Mouse (Mus musculus): ENCODE results near the gene Uhmk1. TPM values are rescaled to one million over a fixed set of nuclear protein-coding genes. Genes with fewer than 3 reads are reported as not detected.

The Uhmk1 gene
- polyA plus RNA-seq, 1 experiment: 18.3 TPM

DNA sequence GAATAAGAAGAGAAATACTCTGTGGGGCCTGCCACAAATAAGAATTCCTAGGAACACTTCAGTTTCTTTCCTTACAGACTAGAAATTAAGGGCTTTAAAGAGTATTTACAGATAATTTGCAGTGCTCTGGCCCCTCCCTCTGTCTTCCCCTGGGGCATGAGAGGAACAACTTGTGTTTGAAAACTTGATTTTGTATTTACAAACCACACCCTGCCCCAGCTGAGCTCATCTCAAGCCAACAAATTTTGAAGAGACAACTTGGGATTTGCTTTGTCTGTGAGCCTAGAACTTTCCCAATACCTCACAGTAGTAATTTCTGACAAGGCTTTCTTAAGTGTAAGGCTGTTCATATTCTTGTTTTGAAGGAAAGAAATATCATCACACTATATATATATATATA lies 32.5 kb downstream of the Uhmk1 start:
- TF ChIP-seq CTCF (IDR thresholded peaks at IDR 0.05; ENCODE audit: insufficient read depth, low read length): no peak
- TF ChIP-seq POLR2A (IDR thresholded peaks at IDR 0.05; ENCODE audit: borderline replicate concordance, extremely low read depth, low read depth, low read length): no peak
- no peaks in the 10 kb centered on the region for H3K4me1 ChIP-seq (ENCODE audit: control insufficient read depth, insufficient read depth, low read length)
- H3K4me3 ChIP-seq (replicated peaks; ENCODE audit: extremely low read depth, low read depth, low read length): no peak overlapping the region
- DNase-seq: no peak

DNA sequence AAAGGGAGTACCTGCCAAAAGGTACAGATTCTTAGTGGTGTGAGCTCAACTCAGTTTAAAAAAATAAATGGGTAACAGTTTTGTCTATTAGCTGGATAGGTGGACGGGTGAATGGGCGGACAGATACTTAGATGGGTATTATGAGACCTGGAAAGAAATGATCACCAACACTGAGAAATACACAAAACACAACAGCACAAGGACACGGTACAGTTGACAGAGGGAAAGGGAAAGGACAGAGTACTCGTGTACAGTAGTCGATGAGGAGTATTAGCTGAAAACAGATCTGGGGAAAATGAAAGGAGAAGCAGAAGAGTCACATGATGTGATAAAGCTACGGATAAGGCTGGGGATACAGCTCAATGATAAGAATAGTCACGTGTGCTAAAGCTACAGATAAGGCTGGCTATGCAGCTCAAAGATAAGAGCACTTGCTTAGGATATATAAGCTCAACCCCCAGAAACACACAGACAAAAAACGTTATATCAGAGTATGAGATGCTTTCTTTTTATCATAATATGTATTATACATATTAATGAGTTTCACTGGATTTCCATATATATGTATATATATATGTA lies 38.4 kb downstream of the Uhmk1 start:
- Histone ChIP-seq H3K4me1 (ENCODE audit: control insufficient read depth, insufficient read depth, low read length) (peaks cover 6% of the 10 kb centered on the region), H3K4me3 (replicated peaks; ENCODE audit: extremely low read depth, low read depth, low read length) (no peak overlapping the region)
- TF ChIP-seq POLR2A (IDR thresholded peaks at IDR 0.05; ENCODE audit: borderline replicate concordance, extremely low read depth, low read depth, low read length) (no peak), CTCF (IDR thresholded peaks at IDR 0.05; ENCODE audit: insufficient read depth, low read length) (no peak)
- WGBS: 69% methylated on average over 8 of the region's 8 CpGs
- DNase-seq: no peak

DNA sequence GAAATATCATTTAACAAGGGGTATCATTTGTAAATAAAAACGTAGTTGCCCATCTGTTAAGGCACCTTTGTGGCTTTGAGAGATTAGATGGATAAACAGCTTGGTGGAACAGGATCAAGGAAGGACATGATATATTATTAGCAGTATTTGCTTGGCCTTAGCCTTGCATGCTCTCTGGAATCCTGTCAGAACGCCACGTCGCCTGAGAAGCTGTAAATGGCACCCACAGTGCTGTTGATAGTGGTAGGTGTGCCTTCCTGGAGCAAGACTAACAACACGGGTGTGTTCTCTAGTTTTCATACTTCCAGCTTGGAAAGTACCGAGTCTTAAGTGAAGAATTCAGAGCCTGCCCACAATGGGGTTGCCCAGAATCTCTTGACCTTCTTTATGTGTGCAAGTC lies 39.3 kb downstream of the Uhmk1 start:
- Histone ChIP-seq H3K4me1 (ENCODE audit: control insufficient read depth, insufficient read depth, low read length) (peaks cover 6% of the 10 kb centered on the region), H3K4me3 (replicated peaks; ENCODE audit: extremely low read depth, low read depth, low read length) (no peak overlapping the region)
- DNase-seq: no peak
- TF ChIP-seq POLR2A (IDR thresholded peaks at IDR 0.05; ENCODE audit: borderline replicate concordance, extremely low read depth, low read depth, low read length) (no peak), CTCF (IDR thresholded peaks at IDR 0.05; ENCODE audit: insufficient read depth, low read length) (no peak)
- WGBS: 35% methylated on average over 6 of the region's 6 CpGs

DNA sequence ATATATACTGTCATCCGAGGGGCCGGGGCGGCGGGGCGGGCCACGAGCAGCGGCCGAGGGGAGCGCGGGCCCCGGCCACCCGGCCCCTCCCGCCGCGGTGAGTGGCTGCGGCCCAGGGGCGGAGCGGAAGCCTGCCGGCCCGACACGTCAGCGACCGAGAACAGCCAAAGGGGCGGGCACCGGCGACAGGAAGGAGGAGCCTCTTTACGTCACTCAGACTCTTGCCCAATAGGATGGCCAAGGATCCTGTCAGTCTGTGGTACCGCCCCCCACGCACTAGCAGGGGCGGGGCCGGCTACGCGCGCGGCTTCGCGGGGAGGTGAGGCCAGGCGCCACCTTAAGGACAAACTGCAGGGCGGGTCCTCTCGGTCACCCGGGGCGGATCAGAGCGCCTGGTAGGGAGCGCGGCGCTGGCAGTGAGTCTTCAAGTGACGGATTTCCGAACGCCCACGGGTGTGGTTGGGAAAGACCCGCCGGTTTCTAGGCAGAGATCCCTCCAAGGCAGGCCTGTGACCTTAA lies 40.3 kb downstream of the Uhmk1 start, which contains the start of gene Uap1:
Uap1 (minus strand) TSS at position 144 of the 519 bp plus-strand sequence.
- DNase-seq: peak; percentile 98
- Histone ChIP-seq H3K4me3 (replicated peaks; ENCODE audit: extremely low read depth, low read depth, low read length) (peak within 1 kb of the TSS; percentile 92), H3K4me1 (ENCODE audit: control insufficient read depth, insufficient read depth, low read length) (peaks cover 6% of the 10 kb centered on the region)
- WGBS: under 1% methylated on average over 52 of the region's 52 CpGs
- TF ChIP-seq CTCF (IDR thresholded peaks at IDR 0.05; ENCODE audit: insufficient read depth, low read length): no peak
- TF ChIP-seq POLR2A (IDR thresholded peaks at IDR 0.05; ENCODE audit: borderline replicate concordance, extremely low read depth, low read depth, low read length): peak; percentile 87

DNA sequence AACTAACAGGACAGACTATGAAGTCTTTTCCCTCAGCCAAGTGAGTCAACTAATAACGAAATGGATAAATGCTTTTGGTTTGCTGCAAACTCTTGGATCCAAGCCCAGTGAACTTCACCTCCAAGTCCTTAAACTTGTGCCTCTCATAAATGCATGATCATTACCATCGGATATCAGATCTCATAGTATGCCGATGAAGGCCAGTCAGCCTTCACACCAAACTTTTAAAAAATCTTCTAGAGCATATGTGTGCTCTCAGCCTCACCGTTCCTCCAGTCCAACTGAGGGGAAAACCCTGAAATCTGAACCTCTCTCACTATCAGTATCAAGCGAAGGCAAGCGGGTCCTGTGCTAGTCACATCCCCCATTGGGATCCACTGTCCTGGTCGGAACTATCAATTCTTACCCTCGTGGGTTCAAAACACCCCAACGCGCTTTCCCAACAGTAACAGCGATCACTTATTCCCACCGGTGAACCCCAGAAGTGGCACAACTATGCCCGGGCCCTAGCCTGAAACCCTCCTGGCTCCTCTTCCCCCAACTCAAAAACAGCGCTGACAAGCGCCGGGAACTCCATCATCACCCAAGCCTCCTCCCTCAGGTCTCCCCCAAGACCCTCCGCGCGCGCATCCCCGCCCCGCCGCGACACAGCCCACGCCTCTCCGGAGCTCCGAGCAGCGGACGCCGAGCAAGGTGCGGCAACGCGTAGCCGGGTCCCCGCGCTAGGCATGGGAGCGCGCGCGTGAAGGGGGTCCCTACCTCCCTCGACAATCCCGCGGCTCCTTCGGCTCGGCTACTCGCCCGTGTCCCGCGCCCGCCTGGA lies 41.0 kb downstream of the Uhmk1 start:
- H3K4me1 ChIP-seq (ENCODE audit: control insufficient read depth, insufficient read depth, low read length): peaks cover 6% of the 10 kb centered on the region
- TF ChIP-seq POLR2A (IDR thresholded peaks at IDR 0.05; ENCODE audit: borderline replicate concordance, extremely low read depth, low read depth, low read length): 0 out of 2 replicates have a peak, but pooled peaks have one; percentile 31
- no peak for TF ChIP-seq CTCF (IDR thresholded peaks at IDR 0.05; ENCODE audit: insufficient read depth, low read length)
- H3K4me3 ChIP-seq (replicated peaks; ENCODE audit: extremely low read depth, low read depth, low read length): peak overlapping the region; percentile 92
- DNase-seq: peak; percentile 58
- WGBS: under 1% methylated on average over 50 of the region's 50 CpGs

DNA sequence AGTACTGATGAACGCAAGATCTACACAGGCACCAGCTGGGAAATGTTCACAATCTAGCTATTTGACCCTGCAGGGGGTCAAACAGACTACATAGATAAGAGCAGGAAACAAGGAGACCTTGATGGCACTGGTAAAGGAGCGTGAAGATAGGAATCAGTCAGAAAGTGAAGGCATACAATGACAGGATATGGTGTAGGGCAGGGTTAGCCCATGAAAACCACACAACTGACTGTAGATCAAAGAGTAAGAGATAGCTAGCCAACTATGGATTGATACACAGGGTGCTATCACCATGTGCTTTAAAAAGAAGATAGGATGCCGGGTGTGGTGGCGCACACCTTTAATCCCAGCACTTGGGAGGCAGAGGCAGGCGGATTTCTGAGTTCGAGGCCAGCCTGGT lies 47.4 kb downstream of the Uhmk1 start:
- WGBS: 65% methylated on average over 6 of the region's 6 CpGs
- Histone ChIP-seq H3K4me1 (ENCODE audit: control insufficient read depth, insufficient read depth, low read length) (peaks cover 5% of the 10 kb centered on the region), H3K4me3 (replicated peaks; ENCODE audit: extremely low read depth, low read depth, low read length) (no peak overlapping the region)
- no peak for TF ChIP-seq POLR2A (IDR thresholded peaks at IDR 0.05; ENCODE audit: borderline replicate concordance, extremely low read depth, low read depth, low read length)
- DNase-seq: no peak

DNA sequence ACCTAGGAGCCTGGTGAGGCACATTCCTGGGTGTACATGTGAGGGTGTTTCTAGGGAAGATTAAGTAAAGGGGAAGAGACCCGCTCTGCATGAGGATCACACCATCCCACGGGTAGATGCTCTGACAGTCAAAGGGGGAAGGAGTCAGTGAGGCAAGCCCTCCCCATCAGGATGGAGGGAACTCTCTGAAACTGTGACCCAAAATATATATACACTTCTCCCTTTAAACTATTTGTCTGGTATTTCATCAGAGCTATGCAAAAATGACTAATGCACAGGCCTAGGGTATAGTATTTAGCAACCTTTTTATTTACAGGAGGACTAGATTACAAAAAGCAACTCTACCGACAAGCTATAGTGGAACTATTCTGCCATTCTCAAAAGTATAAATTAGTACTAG lies 50.3 kb downstream of the Uhmk1 start:
- WGBS: 77% methylated on average over 3 of the region's 3 CpGs
- no peak for DNase-seq
- peaks cover 14% of the 10 kb centered on the region for H3K4me1 ChIP-seq (ENCODE audit: control insufficient read depth, insufficient read depth, low read length)
- no peak overlapping the region for H3K4me3 ChIP-seq (replicated peaks; ENCODE audit: extremely low read depth, low read depth, low read length)
- no peak for TF ChIP-seq CTCF (IDR thresholded peaks at IDR 0.05; ENCODE audit: insufficient read depth, low read length)
- no peak for TF ChIP-seq POLR2A (IDR thresholded peaks at IDR 0.05; ENCODE audit: borderline replicate concordance, extremely low read depth, low read depth, low read length)

DNA sequence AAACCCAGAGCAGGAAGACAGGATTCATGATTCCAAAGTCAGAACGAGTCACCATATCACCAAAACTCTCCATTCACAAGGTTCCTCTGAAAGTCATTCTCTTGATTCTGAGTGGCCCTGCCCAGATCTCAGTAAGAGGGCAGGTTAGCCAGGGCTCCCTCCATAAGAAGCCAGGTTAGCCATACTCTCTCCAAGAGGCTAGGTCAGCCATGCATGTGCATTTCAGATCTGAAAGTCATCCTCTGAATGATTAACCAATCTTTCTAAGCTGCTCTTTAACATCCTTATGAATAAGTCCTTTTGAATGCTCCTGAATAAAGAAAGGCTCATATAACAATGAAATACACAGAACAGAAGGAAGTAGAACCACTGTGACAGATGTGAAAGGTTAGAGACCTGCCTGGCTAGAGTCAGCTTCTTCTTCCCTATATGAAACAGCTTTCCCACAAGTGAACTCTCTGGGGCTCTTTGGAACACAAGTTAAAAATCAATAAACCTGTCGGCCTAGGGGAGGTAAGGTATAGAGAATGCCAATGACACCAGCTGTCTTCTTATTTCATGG lies 51.1 kb downstream of the Uhmk1 start:
- DNase-seq: no peak
- whole genome bisulfite sequencing: 69% methylated on average over 2 of the region's 2 CpGs
- Histone ChIP-seq H3K4me1 (ENCODE audit: control insufficient read depth, insufficient read depth, low read length) (peaks cover 14% of the 10 kb centered on the region), H3K4me3 (replicated peaks; ENCODE audit: extremely low read depth, low read depth, low read length) (no peak overlapping the region)
- TF ChIP-seq CTCF (IDR thresholded peaks at IDR 0.05; ENCODE audit: insufficient read depth, low read length): no peak
- TF ChIP-seq POLR2A (IDR thresholded peaks at IDR 0.05; ENCODE audit: borderline replicate concordance, extremely low read depth, low read depth, low read length): no peak

DNA sequence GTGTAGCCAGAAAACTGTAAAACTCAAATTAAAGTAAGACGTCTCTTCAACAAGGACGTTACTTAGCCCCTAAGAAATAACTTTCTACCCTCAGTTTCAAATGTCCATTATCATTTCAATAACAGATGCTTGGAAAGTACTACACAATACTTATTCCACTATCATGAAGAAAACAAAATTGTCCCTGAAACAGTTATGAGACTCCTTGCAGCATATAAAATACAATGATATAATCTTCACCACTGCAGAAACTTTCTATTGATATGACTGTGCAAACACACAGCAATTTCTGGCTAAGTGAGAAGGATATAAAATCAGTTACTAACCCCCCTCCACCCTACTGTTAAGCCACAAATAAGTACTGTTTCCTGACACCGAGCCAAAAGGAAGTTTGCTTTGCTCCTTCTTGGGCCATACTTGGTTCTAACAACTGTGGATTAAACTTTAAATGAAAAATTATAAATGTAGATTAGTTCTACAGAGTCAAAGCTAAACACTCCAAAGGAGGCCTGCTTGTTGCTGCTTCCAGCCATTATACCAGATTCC lies 51.7 kb downstream of the Uhmk1 start:
- 61% methylated on average over 3 of the region's 3 CpGs for WGBS
- H3K4me1 ChIP-seq (ENCODE audit: control insufficient read depth, insufficient read depth, low read length): peaks cover 14% of the 10 kb centered on the region
- TF ChIP-seq CTCF (IDR thresholded peaks at IDR 0.05; ENCODE audit: insufficient read depth, low read length): no peak
- TF ChIP-seq POLR2A (IDR thresholded peaks at IDR 0.05; ENCODE audit: borderline replicate concordance, extremely low read depth, low read depth, low read length): no peak
- no peak overlapping the region for H3K4me3 ChIP-seq (replicated peaks; ENCODE audit: extremely low read depth, low read depth, low read length)
- DNase-seq: no peak

All from lung, adult 2 months (tissue).